Mouse (Mus musculus): Measurements from ENCODE around the gene Ift80.
A peak's percentile ranks its signal among the peaks of the same experiment; 100 is the strongest.

DNA sequence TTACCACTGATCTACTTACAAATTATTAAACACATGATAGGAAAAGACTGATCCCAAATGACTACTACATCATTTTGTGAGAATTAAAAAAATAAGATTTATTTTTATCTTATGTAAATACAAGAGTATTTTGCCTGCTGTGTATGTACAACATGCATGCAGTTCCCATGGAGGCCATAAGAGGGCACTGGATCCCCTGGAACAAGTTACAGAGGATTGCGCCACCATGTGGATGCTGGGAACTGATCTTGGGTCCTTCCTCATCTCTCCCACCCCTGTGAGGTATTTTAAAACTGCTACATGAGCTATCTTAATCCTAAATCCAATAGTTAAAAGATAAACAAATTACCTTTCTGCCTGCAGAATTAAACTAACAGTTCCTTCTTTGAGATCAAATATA lies 68.9 kb downstream of the Ift80 start:
- TF ChIP-seq POLR2A (IDR thresholded peaks at IDR 0.05; ENCODE audit: borderline replicate concordance, low read depth, low read length), result no peak
- TF ChIP-seq CTCF (IDR thresholded peaks at IDR 0.05; ENCODE audit: low read depth, low read length), result peak; percentile 45

Measured in bone marrow macrophage, adult 2 months (primary cell).